Mouse (Mus musculus): ENCODE results near the gene Igll1. TPM values are rescaled to one million over a fixed set of nuclear protein-coding genes. Genes with fewer than 3 reads are reported as not detected.
A peak's percentile ranks its signal among the peaks of the same experiment; 100 is the strongest.

Igll1 gene
- polyA plus RNA-seq (2012; ENCODE audit: insufficient read depth, insufficient read length, missing spikeins) = not detected in 2 replicates

- no peak within 1 kb of the TSS for H3K4me3 ChIP-seq (ENCODE audit: insufficient read depth, low read depth, low read length)
- H3K4me1 ChIP-seq (ENCODE audit: control insufficient read depth, insufficient read depth, insufficient read length, low read length) = no peaks in the 10 kb centered on the region
- H3K27ac ChIP-seq (replicated peaks; ENCODE audit: low read depth, low read length) = no peak within 1 kb of the TSS
Observed at GRCm38 (mm10) chr16:16863978-16864377, at the start of gene Igll1. Igll1 (minus strand) TSS chr16:16863985.

GRCm38 (mm10) chr16:16913440-16913839, 49.7 kb upstream of the Igll1 start:
- H3K27ac ChIP-seq (replicated peaks; ENCODE audit: low read depth, low read length) = no peak overlapping the region
- peaks cover 9% of the 10 kb centered on the region for H3K4me1 ChIP-seq (ENCODE audit: control insufficient read depth, insufficient read depth, insufficient read length, low read length)
- no peak overlapping the region for H3K4me3 ChIP-seq (ENCODE audit: insufficient read depth, low read depth, low read length)

- Histone ChIP-seq H3K4me1 (ENCODE audit: control insufficient read depth, insufficient read depth, insufficient read length, low read length) (peaks cover 15% of the 10 kb centered on the region), H3K27ac (replicated peaks; ENCODE audit: low read depth, low read length) (peak overlapping the region; percentile 65), H3K4me3 (ENCODE audit: insufficient read depth, low read depth, low read length) (no peak overlapping the region)
Observed at GRCm38 (mm10) chr16:16911641-16912597, 48.1 kb upstream of the Igll1 start.

- peaks cover 35% of the 10 kb centered on the region for H3K4me1 ChIP-seq (ENCODE audit: control insufficient read depth, insufficient read depth, insufficient read length, low read length)
Observed at GRCm38 (mm10) chr16:16907799-16908198, 44.0 kb upstream of the Igll1 start.

GRCm38 (mm10) chr16:16903188-16903587, 39.4 kb upstream of the Igll1 start:
- no peak overlapping the region for H3K4me3 ChIP-seq (ENCODE audit: insufficient read depth, low read depth, low read length)
- H3K4me1 ChIP-seq (ENCODE audit: control insufficient read depth, insufficient read depth, insufficient read length, low read length) = peaks cover 41% of the 10 kb centered on the region
- peak overlapping the region; percentile 86 for H3K27ac ChIP-seq (replicated peaks; ENCODE audit: low read depth, low read length)

More at GRCm38 (mm10) chr16:16907799-16908198, 44.0 kb upstream of the Igll1 start:
- Histone ChIP-seq H3K4me3 (ENCODE audit: insufficient read depth, low read depth, low read length) (no peak overlapping the region), H3K27ac (replicated peaks; ENCODE audit: low read depth, low read length) (peak overlapping the region; percentile 100)

GRCm38 (mm10) chr16:16902329-16902728, 38.5 kb upstream of the Igll1 start:
- no peak overlapping the region for H3K4me3 ChIP-seq (ENCODE audit: insufficient read depth, low read depth, low read length)
- peak overlapping the region; percentile 86 for H3K27ac ChIP-seq (replicated peaks; ENCODE audit: low read depth, low read length)

GRCm38 (mm10) chr16:16897056-16897584, 33.3 kb upstream of the Igll1 start:
- peak overlapping the region; percentile 97 for H3K27ac ChIP-seq (replicated peaks; ENCODE audit: low read depth, low read length)
- peak overlapping the region; percentile 70 for H3K4me3 ChIP-seq (ENCODE audit: insufficient read depth, low read depth, low read length)
- H3K4me1 ChIP-seq (ENCODE audit: control insufficient read depth, insufficient read depth, insufficient read length, low read length) = peaks cover 21% of the 10 kb centered on the region

More at GRCm38 (mm10) chr16:16902329-16902728, 38.5 kb upstream of the Igll1 start:
- peaks cover 43% of the 10 kb centered on the region for H3K4me1 ChIP-seq (ENCODE audit: control insufficient read depth, insufficient read depth, insufficient read length, low read length)

GRCm38 (mm10) chr16:16896382-16897055, 32.7 kb upstream of the Igll1 start, which contains the start of gene Ppm1f:
Ppm1f (plus strand) TSS chr16:16896469.
- Histone ChIP-seq H3K27ac (replicated peaks; ENCODE audit: low read depth, low read length) (peak within 1 kb of the TSS; percentile 97), H3K4me1 (ENCODE audit: control insufficient read depth, insufficient read depth, insufficient read length, low read length) (peaks cover 16% of the 10 kb centered on the region), H3K4me3 (ENCODE audit: insufficient read depth, low read depth, low read length) (peak within 1 kb of the TSS; percentile 70)

- Histone ChIP-seq H3K27ac (replicated peaks; ENCODE audit: low read depth, low read length) (0 out of 2 replicates have a peak overlapping the region, but pooled peaks have one; percentile 19), H3K4me3 (ENCODE audit: insufficient read depth, low read depth, low read length) (no peak overlapping the region), H3K4me1 (ENCODE audit: control insufficient read depth, insufficient read depth, insufficient read length, low read length) (peaks cover 15% of the 10 kb centered on the region)
Observed at GRCm38 (mm10) chr16:16896015-16896381, 32.2 kb upstream of the Igll1 start.

- Histone ChIP-seq H3K4me3 (ENCODE audit: insufficient read depth, low read depth, low read length) (no peak overlapping the region), H3K4me1 (ENCODE audit: control insufficient read depth, insufficient read depth, insufficient read length, low read length) (no peaks in the 10 kb centered on the region), H3K27ac (replicated peaks; ENCODE audit: low read depth, low read length) (no peak overlapping the region)
Observed at GRCm38 (mm10) chr16:16892366-16892765, 28.6 kb upstream of the Igll1 start.

GRCm38 (mm10) chr16:16888341-16888740, 24.6 kb upstream of the Igll1 start:
- Histone ChIP-seq H3K27ac (replicated peaks; ENCODE audit: low read depth, low read length) (no peak overlapping the region), H3K4me1 (ENCODE audit: control insufficient read depth, insufficient read depth, insufficient read length, low read length) (no peaks in the 10 kb centered on the region), H3K4me3 (ENCODE audit: insufficient read depth, low read depth, low read length) (no peak overlapping the region)

GRCm38 (mm10) chr16:16879025-16879424, 15.2 kb upstream of the Igll1 start:
- no peak overlapping the region for H3K27ac ChIP-seq (replicated peaks; ENCODE audit: low read depth, low read length)
- H3K4me3 ChIP-seq (ENCODE audit: insufficient read depth, low read depth, low read length) = no peak overlapping the region
- H3K4me1 ChIP-seq (ENCODE audit: control insufficient read depth, insufficient read depth, insufficient read length, low read length) = no peaks in the 10 kb centered on the region

GRCm38 (mm10) chr16:16870617-16871331, 7.0 kb upstream of the Igll1 start, which contains the start of the genes Top3b and Vpreb1:
Top3b (plus strand) TSS chr16:16870736.
Vpreb1 (minus strand) TSS chr16:16870843.
- Histone ChIP-seq H3K4me3 (ENCODE audit: insufficient read depth, low read depth, low read length) (peak within 1 kb of the TSS; percentile 92), H3K27ac (replicated peaks; ENCODE audit: low read depth, low read length) (peak within 1 kb of the TSS; percentile 87), H3K4me1 (ENCODE audit: control insufficient read depth, insufficient read depth, insufficient read length, low read length) (peaks cover 2% of the 10 kb centered on the region; the same call in 1 of the 2 replicates)

GRCm38 (mm10) chr16:16870241-16870616, 6.4 kb upstream of the Igll1 start:
- Histone ChIP-seq H3K4me1 (ENCODE audit: control insufficient read depth, insufficient read depth, insufficient read length, low read length) (peaks cover 2% of the 10 kb centered on the region; the same call in 1 of the 2 replicates), H3K4me3 (ENCODE audit: insufficient read depth, low read depth, low read length) (peak overlapping the region; percentile 92), H3K27ac (replicated peaks; ENCODE audit: low read depth, low read length) (peak overlapping the region; percentile 87; the same call in 1 of the 2 replicates)
